Mouse (Mus musculus) activated CD4-positive, CD25-positive, alpha-beta regulatory T cell (primary cell): ENCODE results near the gene Lmo7. TPM values are rescaled to one million over a fixed set of nuclear protein-coding genes. Genes with fewer than 3 reads are reported as not detected.

ENCODE experiments used
- polyA plus RNA-seq, 2 experiments: library from polyadenylated mRNA; unstranded; fragments of 100-300 nt; shearing (Covaris generic); gene quantifications; one replicate each; pipeline ENCODE4 v1.2.1; 2017

The Lmo7 gene
- 1 to 10 TPM in 1 of 2 experiments, under 1 TPM in 1; 0.44 to 3.1 TPM for polyA plus RNA-seq

DNA sequence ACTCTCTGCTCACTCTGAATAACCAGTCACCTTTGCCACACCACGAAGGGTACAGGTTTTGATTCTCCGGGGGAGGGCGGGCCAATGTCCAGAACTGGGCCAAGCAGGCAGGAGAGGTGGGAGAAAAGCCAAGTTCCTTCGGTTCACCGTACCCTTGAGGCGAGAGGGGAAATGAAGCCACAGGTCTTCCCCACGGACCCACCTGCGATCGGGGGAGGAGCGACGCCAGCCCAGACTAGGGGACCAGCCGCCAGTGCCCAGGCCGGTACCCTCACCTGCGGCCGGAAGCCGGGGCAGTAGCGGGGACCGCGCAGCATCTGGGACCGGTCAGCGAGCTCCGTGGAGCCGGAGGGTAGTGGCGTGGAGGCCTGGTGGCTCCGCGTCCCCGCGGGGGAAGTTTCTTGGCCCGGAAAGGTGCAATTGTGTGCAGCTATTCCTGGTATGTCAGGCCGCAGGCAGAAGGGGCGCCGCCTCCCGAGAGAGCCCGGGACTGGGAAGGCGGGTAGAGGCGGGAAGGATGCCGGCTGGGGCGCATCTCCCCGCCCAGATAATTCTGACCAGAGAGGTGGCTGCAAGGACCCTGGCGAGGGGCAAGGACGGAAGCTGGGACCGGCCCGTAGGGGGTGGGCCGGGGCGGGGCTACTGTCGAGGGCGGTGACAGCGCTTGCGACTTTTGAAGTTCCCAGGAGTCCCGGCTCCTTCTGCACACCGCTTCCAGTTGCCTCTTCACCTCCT lies at the start of gene Lmo7, which contains the start of gene Gm9922:
Gene Lmo7 (plus strand): TSS at position 721 of the 735 bp plus-strand sequence.
Gene Gm9922 (minus strand): TSS at position 578 of the 735 bp plus-strand sequence.

Other genes starting within 250 kb of the Lmo7 start
- gene Tbc1d4, start 120.8 kb upstream of the Lmo7 start, polyA plus RNA-seq, result 100 to 1,000 TPM in 1 of 2 experiments, 10 to 100 TPM in 1; 49.6 to 176 TPM
- 100 to 1,000 TPM in 1 of 2 experiments, 10 to 100 TPM in 1; 89.7 to 113 TPM for gene Commd6, start 89.3 kb upstream of the Lmo7 start, polyA plus RNA-seq
- gene Uchl3, start 76.0 kb upstream of the Lmo7 start, polyA plus RNA-seq, result 10 to 100 TPM; 62.7 to 90.7 TPM
- gene Gm9922, start 143 bp upstream of the Lmo7 start, polyA plus RNA-seq, result not detected